Mouse (Mus musculus) common myeloid progenitor, adult 5-6 weeks (primary cell): ENCODE data around the gene Fam161b. TPM values are rescaled to one million over a fixed set of nuclear protein-coding genes. Genes with fewer than 3 reads are reported as not detected.

Experiments
- ATAC-seq: replicated peaks from 2 replicates; pipeline ENCODE4 v1.8.0; 2016; ENCODE audit warnings: low read depth, mild to moderate bottlenecking, moderate TSS enrichment, inconsistent platforms; ENCODE audit not compliant: poor library complexity, severe bottlenecking
- total RNA-seq: library from RNA; stranded (forward); fragments of 200-1000, 187-1606 nt; gene quantifications from 2 replicates; pipeline ENCODE4 v1.2.3, GENCODE M21; 2017

The Fam161b gene
- 1.8 and 2.2 TPM in 2 replicates for total RNA-seq

- peak; percentile 93 for ATAC-seq
These were observed at the start of gene Fam161b, which contains the start of gene Coq6 for GRCm38 (mm10) chr12:84361555-84362489. Gene Fam161b, minus strand, starts transcription at chr12:84361833. Gene Coq6, plus strand, starts transcription at chr12:84361657.

DNA sequence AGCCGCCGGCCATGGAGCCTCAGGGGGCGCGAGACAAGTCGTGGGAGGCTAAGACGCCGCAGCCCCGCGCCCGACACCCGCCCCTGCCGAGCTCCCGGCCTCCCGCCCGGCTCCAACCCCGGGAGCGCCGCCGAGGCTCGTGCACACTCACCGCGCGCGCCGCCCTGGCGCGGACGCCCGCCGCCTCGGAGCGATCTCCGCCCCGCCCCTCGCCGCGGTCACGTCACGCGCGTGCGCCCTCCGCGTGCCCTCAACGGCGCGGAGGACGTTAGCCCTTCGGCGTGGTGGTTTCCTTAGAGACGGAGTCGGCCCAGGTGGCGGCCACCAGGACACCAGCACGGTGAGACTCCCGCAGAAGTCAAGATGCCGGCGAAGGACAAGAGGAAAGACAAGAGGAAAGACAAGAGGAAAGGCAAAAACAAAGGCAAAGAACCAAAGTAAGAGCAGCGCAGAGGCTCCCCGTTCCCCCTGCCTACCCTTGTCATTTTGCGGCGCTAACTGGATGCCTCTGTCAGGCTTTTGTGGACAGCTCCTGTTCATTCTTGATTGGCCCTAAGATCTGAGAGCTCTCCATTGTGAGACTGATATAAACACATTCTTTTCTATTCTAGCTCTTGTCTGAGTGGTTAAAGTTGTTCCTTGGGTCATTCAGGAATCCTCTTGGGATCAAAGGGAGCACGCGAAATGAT lies 47.3 kb upstream of the Fam161b start, which contains the start of the genes Entpd5 and Bbof1:
Gene Entpd5 (minus strand): TSS at position 211 of the 689 bp plus-strand sequence.
Gene Bbof1 (plus strand): TSS at position 253 of the 689 bp plus-strand sequence.
- ATAC-seq: peak; percentile 87

DNA sequence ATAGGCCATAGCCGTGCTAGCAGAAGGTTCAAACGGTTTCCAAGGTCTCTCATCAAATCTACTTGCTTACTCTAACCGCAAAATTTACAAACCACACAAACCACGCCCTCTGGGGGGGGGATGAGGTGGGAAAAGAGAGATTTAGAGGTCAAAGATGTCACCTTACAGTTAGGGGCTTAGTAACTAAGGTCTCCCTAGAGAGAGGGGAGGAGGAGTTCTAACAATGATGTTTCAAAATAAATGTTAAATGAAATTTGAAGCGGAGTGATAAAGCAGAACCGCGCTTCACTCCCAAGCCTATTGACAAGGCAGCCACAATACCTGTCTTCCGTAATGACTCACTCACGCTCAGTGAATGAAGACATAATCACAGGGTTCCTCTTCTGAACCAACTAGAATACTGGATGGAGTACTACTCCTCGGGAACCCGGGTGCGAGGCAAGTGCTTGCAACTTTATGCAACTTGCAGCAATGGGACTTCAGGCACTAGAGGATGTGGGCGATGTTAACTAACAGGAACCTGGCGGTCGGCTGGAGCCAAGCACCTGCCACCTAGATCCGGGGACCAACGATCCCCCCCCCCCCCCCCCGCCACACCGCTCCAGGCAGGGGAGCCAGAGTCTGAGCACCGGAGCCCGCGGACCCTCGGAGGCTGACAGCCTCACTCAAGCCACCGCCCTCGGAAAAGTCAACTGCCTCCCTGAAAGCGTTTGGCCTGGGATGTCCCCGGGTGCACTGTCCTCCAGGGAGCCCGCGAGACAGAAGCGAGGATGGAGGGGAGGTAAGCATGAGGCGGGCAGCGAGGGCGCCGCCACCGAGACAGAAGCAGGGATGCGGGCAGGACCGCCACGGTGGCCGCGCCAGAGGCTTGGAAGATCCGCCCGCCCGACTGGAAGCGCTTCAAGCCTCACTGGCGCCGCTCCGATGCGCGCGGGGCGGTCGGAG lies 46.5 kb upstream of the Fam161b start:
- peak; percentile 49 for ATAC-seq

GRCm38 (mm10) chr12:84407259-84407658 lies 45.6 kb upstream of the Fam161b start:
- ATAC-seq: no peak

DNA sequence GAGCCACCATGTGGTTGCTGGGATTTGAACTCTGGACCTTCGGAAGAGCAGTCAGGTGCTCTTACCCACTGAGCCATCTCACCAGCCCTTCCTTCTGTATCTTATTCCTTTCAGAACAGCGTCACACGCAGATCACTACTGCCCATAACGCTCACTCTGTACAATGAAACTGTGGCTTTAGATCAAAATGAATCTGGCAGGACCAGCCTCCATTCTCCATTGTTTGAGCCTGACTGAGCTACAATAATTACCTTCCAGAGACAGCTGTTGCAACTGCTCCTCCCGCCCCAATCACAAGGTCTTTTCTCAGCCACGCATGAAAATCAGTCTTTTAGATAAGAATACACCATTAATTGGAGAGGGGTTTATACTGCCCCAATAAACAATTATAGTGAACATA lies 42.9 kb upstream of the Fam161b start:
- no peak for ATAC-seq

GRCm38 (mm10) chr12:84402923-84403322 lies 41.3 kb upstream of the Fam161b start:
- no peak for ATAC-seq

DNA sequence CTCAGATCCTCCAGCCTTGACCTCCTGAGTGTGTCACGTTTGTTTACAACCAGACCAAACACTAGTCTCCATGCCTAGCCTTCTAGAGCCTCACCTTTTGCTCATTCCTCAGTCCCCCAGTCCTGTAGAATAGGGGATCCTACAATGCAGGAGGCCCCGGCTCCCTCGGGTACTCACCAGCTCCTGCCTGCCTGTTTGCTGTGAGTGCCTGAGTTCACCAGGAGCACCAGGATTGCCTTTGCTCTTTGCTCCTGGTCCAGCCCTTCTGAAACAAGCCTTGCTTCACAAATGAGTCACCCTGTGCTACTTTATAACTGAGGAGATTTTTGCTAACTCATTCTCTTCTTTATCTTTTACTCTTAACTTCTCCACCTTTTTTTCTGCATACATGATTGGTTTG lies 39.0 kb upstream of the Fam161b start:
- no peak for ATAC-seq

GRCm38 (mm10) chr12:84400068-84400467 lies 38.4 kb upstream of the Fam161b start:
- no peak for ATAC-seq

DNA sequence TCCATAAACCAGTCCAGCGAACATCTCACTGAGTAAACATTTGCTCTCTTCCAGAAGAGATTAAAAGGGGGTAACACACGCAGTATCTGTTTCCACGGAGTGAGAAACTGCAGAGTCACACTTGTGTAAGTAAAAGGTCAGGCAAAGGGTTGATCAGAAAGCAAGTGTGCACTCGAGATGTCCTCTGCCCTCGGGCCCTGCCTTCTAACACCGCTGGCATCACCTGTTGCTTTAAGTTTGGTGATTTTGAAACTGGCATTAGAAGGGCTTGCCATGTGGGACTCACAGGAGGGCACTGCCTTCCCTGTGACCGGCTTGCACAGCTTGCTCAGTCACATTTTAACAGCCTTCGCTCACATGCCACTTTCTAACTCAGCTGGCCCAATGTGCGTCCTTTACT lies 38.0 kb upstream of the Fam161b start:
- no peak for ATAC-seq

- ATAC-seq: no peak
These were observed 37.5 kb upstream of the Fam161b start for GRCm38 (mm10) chr12:84399135-84399534.

- no peak for ATAC-seq
These were observed 37.0 kb upstream of the Fam161b start for GRCm38 (mm10) chr12:84398629-84399028.

DNA sequence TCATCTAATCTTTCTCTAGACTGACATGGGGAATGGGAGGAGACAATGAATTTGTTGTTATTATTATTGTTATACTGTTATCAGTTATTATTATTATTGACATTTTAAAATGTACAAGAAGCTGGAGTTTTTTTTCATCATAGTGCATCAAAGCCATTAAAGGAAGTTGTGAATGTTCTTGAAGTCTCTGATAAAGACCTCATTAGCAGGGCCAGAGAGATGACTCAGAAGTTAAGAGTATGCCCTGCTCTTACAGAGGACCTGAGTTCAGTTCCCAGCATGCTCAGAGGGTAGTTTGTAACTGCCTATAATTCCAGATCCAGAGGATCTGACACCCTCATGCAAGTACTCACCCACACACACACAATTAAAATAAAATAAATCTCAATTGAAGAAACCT lies 36.1 kb upstream of the Fam161b start:
- ATAC-seq: no peak

- ATAC-seq: no peak
These were observed 35.5 kb upstream of the Fam161b start for GRCm38 (mm10) chr12:84396947-84397679.

GRCm38 (mm10) chr12:84393847-84394246 lies 32.2 kb upstream of the Fam161b start:
- no peak for ATAC-seq

- ATAC-seq: no peak
These were observed 31.0 kb upstream of the Fam161b start for GRCm38 (mm10) chr12:84392681-84393080.

GRCm38 (mm10) chr12:84390336-84390735 lies 28.7 kb upstream of the Fam161b start:
- ATAC-seq: no peak

DNA sequence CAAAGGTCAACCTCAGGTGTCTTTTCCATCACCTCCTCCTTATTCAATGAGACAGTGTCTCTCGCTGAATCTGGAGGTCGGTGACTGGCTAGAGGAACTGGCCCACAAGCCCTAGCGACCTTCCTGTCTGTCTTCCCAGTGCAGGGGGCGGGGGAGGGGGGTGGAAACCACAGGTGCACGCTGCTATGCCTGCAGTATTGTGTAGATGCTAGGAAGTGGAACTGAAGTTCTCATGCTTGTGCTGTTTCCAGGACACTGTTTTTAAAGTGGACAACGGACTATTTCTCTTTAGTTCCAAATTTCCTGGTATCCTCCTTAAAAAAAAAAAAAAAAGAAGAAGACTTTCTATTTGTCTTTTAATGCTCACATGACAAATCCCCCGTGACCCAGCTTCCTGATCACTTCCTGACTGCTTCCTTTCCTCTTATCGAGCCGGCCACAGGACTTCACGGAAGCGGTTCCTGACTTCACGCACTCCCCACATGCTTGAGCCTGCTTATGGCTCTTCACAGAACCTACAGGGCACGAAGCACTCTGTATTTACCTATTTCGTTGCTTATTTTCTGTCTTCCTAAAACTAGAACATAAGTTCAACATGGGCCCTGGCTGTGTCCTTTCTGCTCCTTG lies 27.3 kb upstream of the Fam161b start:
- ATAC-seq: peak; percentile 71

DNA sequence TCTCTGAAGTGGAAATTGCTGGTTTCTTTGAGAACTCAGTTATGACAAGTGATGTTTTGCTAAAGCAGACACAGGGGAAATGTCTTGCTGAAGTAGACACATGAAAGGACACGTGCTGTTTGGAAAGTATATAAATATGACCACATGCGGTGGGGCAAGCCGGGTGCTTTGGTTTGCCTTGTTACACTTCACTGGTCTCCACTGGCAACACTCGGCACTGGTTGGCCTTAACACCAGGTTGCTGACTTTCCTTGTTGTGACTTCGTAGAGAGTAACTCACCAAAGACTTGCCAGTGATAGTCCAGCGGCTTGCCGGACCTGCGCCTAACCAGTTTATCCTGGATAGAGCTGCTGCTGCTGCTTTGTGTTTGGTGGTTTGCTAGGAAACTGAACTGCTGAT lies 26.5 kb upstream of the Fam161b start:
- ATAC-seq: no peak

DNA sequence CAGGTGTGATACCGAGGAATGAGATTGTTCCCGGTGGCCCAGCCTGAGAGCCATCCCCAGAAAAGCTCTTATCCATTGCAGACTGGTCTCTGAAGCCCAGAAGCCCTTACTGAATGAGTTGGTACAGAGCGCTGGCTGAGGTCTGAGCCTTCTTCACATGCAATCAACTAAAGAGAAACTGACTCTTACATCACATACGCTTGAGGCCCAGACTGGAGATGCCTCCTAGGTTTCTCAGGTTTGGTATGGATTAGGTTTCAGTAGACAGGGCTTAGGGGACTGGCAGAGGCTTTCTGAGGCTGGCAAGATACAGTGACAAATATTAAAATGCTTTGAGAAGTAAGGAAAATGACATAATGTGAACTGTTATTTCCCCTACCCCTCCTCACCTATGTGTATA lies 23.8 kb upstream of the Fam161b start:
- no peak for ATAC-seq
